Mouse (Mus musculus) midbrain, postnatal 0 days (tissue): Measurements from ENCODE around the gene Ttll13. TPM values are rescaled to one million over a fixed set of nuclear protein-coding genes. Genes with fewer than 3 reads are reported as not detected.
A peak's percentile ranks its signal among the peaks of the same experiment; 100 is the strongest.

Experiments used
- ATAC-seq: fragments of 200-750 bp; cut with Nextera tagmentation; 2 replicates; pipeline ENCODE4 v1.8.0; 2017; ENCODE audit warnings: moderate number of reproducible peaks, mild to moderate bottlenecking, moderate TSS enrichment, moderate library complexity; ENCODE audit not compliant: low FRiP score
- DNase-seq: peaks from one replicate; pipeline ENCODE4 v3.0.0-alpha.2; 2015; ENCODE audit warnings: low spot score
- H3K27ac ChIP-seq: fragments of 300-500 bp; sonication (generic); 2 replicates; pipeline ENCODE4 v1.5.1; 2014; ENCODE audit warnings: low read depth, mild to moderate bottlenecking, low read length, mixed read lengths
- H3K27me3 ChIP-seq: fragments of 300-500 bp; sonication (generic); 2 replicates; pipeline ENCODE4 v1.6.1; 2014; ENCODE audit warnings: low read length, control low read depth, mixed read lengths; ENCODE audit not compliant: insufficient read depth
- H3K36me3 ChIP-seq: fragments of 300-500 bp; sonication (generic); 2 replicates; pipeline ENCODE4 v1.6.1; 2014; ENCODE audit warnings: low read length, control low read depth, mixed read lengths; ENCODE audit not compliant: insufficient read depth
- H3K4me1 ChIP-seq: fragments of 300-500 bp; sonication (generic); 2 replicates; pipeline ENCODE4 v1.6.1; 2014; ENCODE audit warnings: mild to moderate bottlenecking, control low read depth, antibody characterized with exemption, low read length, mixed read lengths; ENCODE audit not compliant: insufficient read depth
- H3K4me2 ChIP-seq: fragments of 300-500 bp; sonication (generic); 2 replicates; pipeline ENCODE4 v1.6.1; 2014; ENCODE audit warnings: low read depth, mild to moderate bottlenecking, low read length, mixed read lengths; ENCODE audit not compliant: poor library complexity, severe bottlenecking
- H3K4me3 ChIP-seq: fragments of 300-500 bp; sonication (generic); 2 replicates; pipeline ENCODE4 v1.5.1; 2014; ENCODE audit warnings: low read depth, mild to moderate bottlenecking, low read length, moderate library complexity
- H3K9ac ChIP-seq: fragments of 300-500 bp; sonication (generic); replicated peaks from 2 replicates; pipeline ENCODE4 v1.6.1; 2014; ENCODE audit warnings: mild to moderate bottlenecking, low read length, moderate library complexity, mixed read lengths; ENCODE audit not compliant: poor library complexity, severe bottlenecking
- H3K9me3 ChIP-seq: fragments of 300-500 bp; sonication (generic); 2 replicates; pipeline ENCODE4 v1.6.1; 2016; ENCODE audit warnings: low read length, control low read depth
- CTCF ChIP-seq: IDR thresholded peaks from 2 replicates; pipeline ENCODE4 v1.5.1; 2016; ENCODE audit warnings: antibody characterized with exemption, mild to moderate bottlenecking
- WGBS: fragments of 180-500 bp; shearing (Covaris S2); extraction: QIAGEN DNeasy Blood & Tissue Kit; methylation state at CpG from one replicate; pipeline ENCODE4 v1.1.7; 2014; 5-methylcytosine and 5-hydroxymethylcytosine counted together
- polyA plus RNA-seq: library from polyadenylated mRNA; unstranded; fragments of >200 nt; fragmentation: Nextera tagmentation; extraction: Ambion mirVana; gene quantifications from 2 replicates; pipeline ENCODE4 v1.2.1, GENCODE M21; 2015
- total RNA-seq: library from RNA; depleted of rRNA; stranded (reverse); fragments of >200 nt; gene quantifications from 2 replicates; pipeline ENCODE4 v1.2.3, GENCODE M21; 2014

Gene Ttll13
- total and polyA plus RNA-seq, 2 experiments from 2014 or later: 1.2 to 3.2 TPM

DNA sequence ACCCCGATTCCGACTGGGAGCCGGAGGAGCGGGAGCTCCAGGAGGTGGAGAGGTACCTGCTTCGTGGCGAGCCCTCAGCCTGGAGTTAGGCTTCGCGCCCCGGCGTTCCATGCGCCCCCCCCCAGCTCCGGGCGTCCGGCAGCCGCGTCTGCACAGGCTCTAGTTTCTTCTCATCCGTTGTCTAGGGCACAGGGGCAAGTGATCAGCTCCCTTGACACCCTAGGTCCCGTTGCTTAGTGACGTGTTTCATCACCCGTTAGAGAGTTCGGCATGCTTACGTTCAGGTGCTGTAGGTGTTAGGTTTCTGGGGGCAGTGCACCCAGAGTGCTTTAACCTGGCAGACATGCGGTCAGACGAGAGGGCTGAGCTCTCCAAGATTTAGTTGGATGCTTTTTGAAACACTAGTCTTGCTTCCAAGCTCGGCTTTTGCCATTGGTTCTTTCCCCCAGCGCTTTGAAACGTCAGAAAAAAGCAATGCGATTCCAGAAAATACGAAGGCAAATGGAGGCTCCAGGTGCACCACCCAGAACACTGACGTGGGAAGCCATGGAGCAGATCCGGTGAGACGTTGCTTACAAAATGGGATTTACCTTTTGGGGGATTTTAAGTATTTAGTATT is 15.3 kb downstream of the Ttll13 start:
- H3K36me3 ChIP-seq: peaks cover 15% of the 10 kb centered on the region; the same call in 1 of the 2 replicates
- TF ChIP-seq CTCF: no peak
- peak; percentile 50 for DNase-seq
- ATAC-seq: peak; percentile 74
- WGBS: 1% methylated on average over 32 of the region's 32 CpGs
- H3K4me1 ChIP-seq: peaks cover 2% of the 10 kb centered on the region; the same call in 1 of the 2 replicates
- H3K4me2 ChIP-seq: peak overlapping the region; percentile 77
- H3K27me3 ChIP-seq: peaks cover 28% of the 10 kb centered on the region
- peak overlapping the region; percentile 82 for H3K4me3 ChIP-seq
- peak overlapping the region; percentile 92 for H3K9ac ChIP-seq
- H3K27ac ChIP-seq: peak overlapping the region; percentile 81
- no peaks in the 10 kb centered on the region for H3K9me3 ChIP-seq

DNA sequence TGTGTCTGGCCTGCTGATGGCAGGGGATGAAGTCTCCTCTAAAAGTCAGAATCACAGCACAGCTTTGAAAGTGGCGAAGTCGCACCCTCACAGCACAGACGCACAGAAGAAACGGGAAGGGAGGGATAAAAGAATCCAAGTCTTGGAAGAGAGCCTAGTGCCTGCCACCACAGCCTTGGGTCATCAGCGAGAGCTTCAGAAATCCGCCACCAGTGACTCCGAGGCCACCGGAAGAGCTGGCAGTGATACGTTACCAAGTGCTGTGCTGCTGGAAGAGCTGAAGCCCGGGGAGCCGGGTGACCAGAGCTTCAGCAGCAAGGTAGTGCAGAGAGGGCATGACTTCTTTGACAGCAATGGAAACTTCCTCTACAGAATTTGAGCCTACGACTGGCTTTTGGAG is 18.4 kb downstream of the Ttll13 start:
- ATAC-seq: no peak

GRCm38 (mm10) chr7:80267764-80268163 is 21.6 kb downstream of the Ttll13 start:
- no peak overlapping the region for H3K9ac ChIP-seq
- H3K27ac ChIP-seq: no peak overlapping the region
- no peak overlapping the region for H3K4me2 ChIP-seq
- H3K4me3 ChIP-seq: no peak overlapping the region
- H3K9me3 ChIP-seq: no peaks in the 10 kb centered on the region
- WGBS: 80% methylated on average over 1 of the region's 1 CpGs
- no peak for DNase-seq
- no peak for ATAC-seq
- peaks cover 13% of the 10 kb centered on the region for H3K4me1 ChIP-seq
- H3K36me3 ChIP-seq: peaks cover 16% of the 10 kb centered on the region; the same call in 1 of the 2 replicates
- no peaks in the 10 kb centered on the region for H3K27me3 ChIP-seq
- no peak for TF ChIP-seq CTCF

More for the DNA sequence above, 18.4 kb downstream of the Ttll13 start:
- WGBS: 93% methylated on average over 12 of the region's 12 CpGs
- no peak overlapping the region for H3K4me2 ChIP-seq
- peaks cover 6% of the 10 kb centered on the region; the same call in 1 of the 2 replicates for H3K4me1 ChIP-seq
- no peak overlapping the region for H3K9ac ChIP-seq
- H3K27me3 ChIP-seq: peaks cover 4% of the 10 kb centered on the region
- H3K4me3 ChIP-seq: no peak overlapping the region
- H3K36me3 ChIP-seq: peaks cover 15% of the 10 kb centered on the region; the same call in 1 of the 2 replicates
- no peak for DNase-seq
- no peak overlapping the region for H3K27ac ChIP-seq
- no peak for TF ChIP-seq CTCF
- no peaks in the 10 kb centered on the region for H3K9me3 ChIP-seq

DNA sequence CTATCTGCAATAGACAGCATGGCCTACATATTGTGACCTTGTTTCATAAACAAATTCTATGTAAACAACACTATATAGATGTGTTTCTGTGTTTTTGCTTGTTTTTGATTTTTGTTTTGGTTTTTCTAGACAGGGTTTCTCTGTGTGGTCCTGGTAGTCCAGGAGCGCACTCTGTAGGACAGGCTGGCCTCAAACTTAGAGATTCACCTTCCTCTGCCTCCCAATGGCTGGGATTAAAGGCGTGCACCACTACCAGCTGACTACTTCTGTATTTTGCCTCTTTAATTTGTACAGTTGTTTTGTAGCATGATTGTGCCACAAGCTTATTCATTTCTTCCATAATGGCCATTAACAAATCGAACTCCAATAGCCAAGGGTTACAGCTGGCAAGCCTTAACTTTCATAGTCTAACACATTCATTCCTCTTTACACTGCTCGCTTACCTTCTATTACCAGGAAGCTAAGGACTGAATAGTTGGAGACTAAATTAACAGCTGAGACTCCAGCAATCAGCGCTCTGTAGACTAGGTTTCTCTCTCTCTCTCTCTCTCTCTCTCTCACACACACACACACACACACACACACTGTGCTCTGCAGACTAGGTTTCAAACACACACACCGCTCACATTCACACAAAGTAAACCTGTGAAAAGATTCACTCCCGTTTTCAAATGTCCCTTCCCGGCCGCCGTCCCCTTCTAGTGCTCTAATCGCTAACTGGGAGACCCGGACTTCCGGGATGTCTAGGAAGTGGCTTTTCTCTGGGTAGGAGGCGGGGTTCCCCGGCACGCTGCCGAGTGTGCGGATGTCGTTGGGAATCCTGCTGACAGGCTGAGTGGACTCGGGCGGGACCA is 22.9 kb downstream of the Ttll13 start, which contains the start of gene Vps33b:
Gene Vps33b (plus strand): TSS at position 753 of the 854 bp plus-strand sequence.
- Histone ChIP-seq H3K4me1 (peaks cover 13% of the 10 kb centered on the region), H3K9ac (peak within 1 kb of the TSS; percentile 68), H3K9me3 (no peaks in the 10 kb centered on the region), H3K4me3 (peak within 1 kb of the TSS; percentile 54), H3K4me2 (peak within 1 kb of the TSS; percentile 61), H3K27ac (peak within 1 kb of the TSS; percentile 60), H3K36me3 (peaks cover 27% of the 10 kb centered on the region), H3K27me3 (no peaks in the 10 kb centered on the region)
- DNase-seq: peak; percentile 95
- peak; percentile 91 for ATAC-seq
- WGBS: 5% methylated on average over 21 of the region's 21 CpGs
- 0 out of 2 replicates have a peak, but pooled peaks have one; percentile 5 for TF ChIP-seq CTCF

GRCm38 (mm10) chr7:80269751-80270255 is 23.6 kb downstream of the Ttll13 start:
- Histone ChIP-seq H3K4me3 (peak overlapping the region; percentile 54), H3K4me2 (peak overlapping the region; percentile 61), H3K36me3 (peaks cover 23% of the 10 kb centered on the region), H3K27ac (peak overlapping the region; percentile 60), H3K9me3 (no peaks in the 10 kb centered on the region), H3K4me1 (peaks cover 13% of the 10 kb centered on the region), H3K9ac (peak overlapping the region; percentile 68), H3K27me3 (no peaks in the 10 kb centered on the region)
- DNase-seq (peak; percentile 52), ATAC-seq (peak; percentile 78)
- TF ChIP-seq CTCF: no peak
- under 1% methylated on average over 23 of the region's 23 CpGs for WGBS
